Mouse (Mus musculus) right cerebral cortex, postnatal 10 days (tissue): Measurements from ENCODE around the gene Dzip1.
A peak's percentile ranks its signal among the peaks of the same experiment; 100 is the strongest.

ENCODE experiments used
- DNase-seq, 2 experiments: peaks; one replicate each; pipeline ENCODE4 v3.0.0; 2021; ENCODE audit warnings: low spot score in 2 of 2

Gene Dzip1

DNA sequence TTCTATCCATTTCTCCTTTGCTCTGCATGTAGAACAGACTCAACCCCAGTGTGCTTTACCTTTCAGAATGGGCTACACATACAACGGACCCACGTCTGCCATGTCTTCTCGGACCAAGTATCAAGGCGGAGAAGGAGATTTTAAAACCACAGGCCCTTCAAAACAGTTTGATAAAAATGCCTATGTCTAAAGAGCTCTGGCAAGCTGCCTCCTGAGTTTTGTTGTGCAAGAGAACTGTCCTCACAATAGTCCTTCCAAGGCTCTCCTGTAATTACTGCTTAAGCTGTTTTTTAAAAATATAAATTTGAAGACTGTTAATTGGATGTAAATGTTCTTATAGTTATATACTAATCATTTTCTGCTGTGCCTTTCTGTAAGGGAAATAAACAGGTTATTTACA lies 51.1 kb downstream of the Dzip1 start:
- no peak for DNase-seq

GRCm38 (mm10) chr14:118869712-118870111 lies 55.5 kb downstream of the Dzip1 start:
- no peak for DNase-seq

DNA sequence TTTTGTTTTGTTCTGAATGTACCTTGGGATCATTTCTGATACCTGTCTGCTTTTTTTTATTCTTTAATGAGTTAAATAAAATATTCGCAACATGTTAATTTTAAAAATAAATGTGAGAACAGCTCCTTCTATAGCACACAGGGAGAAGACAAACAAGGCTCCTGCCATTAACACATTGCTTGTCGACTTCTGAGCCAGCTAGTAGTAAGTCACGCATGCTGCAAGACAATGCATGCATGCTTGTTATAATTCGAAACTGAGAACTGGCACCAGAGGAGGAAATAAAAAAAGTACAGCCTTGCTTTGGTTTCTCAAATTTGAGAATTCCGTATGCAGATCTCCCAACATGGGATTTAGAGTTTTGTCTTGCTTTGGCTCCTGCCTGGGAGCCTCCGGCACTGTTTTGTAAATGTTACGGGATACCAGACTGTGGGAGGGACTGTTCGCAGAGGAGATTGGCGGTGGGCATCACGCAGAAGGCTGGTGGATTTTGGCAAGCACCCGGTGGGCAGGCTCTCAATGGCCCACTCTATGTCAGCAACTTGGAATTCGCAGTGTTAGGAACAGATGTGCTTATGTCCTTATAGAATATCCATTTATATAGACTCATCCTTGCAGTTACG lies 57.0 kb downstream of the Dzip1 start:
- peak; percentile 74 to 81 for DNase-seq

DNA sequence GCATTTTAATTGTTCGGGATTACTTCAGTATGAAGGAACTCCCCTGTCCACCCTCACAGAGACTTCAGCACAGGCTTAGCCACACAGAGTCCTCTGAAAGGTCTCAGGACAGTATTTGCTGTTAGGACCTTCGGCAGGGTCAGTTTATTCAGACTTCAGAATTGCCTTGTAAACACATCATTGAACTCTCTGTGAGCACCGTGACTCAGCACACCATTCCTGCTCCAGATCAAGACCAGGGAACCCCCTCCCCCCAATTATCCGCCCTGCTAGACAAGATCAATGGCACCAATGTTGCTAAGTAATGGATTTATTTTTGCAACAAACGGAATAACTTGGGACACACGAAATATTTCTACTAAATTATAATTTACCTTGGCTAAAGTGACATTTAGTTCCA lies 57.9 kb downstream of the Dzip1 start:
- DNase-seq: no peak

GRCm38 (mm10) chr14:118866014-118866811 lies 59.0 kb downstream of the Dzip1 start:
- DNase-seq: no peak

GRCm38 (mm10) chr14:118864905-118865304 lies 60.4 kb downstream of the Dzip1 start:
- DNase-seq: no peak

DNA sequence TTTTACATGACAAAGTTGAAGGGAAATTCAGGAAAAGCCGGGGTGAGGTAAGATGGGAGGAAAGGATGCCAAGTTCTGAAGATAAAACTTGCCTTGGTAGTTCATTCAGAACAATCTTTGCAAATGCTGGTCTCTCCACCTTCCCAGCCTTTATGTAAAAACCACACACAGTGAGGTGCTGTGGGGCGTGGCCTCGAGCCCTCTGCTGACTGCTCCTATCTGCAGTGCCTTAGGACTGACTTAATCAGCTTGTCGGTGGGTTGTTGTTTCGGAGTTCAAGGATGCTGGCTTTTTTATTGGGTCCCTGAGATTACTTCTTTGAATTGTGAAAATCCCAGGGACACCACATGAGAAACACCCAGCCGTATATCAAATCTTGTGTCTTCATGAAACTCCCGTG lies 63.0 kb downstream of the Dzip1 start:
- no peak for DNase-seq

DNA sequence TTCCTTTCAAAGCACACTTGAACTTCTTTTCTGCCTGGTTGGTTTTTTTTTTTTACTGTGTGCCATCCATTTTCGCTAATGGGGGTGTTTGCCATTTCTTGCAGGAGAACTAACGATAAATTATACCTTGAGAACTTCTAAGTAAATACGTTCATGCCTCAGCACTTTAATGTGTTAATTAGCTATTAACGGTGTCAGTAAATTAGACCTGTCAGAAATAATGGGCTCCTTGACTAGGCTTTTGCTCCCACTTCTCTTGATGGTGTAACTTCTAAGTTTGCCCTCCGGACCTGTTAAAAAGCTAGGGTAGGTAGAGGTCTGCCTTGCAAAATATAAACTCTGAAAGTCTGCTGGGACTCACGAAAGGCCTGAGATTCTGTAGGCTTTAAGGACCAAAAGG lies 66.9 kb downstream of the Dzip1 start:
- no peak for DNase-seq

- DNase-seq: no peak
Measured at GRCm38 (mm10) chr14:118856563-118856962, 68.7 kb downstream of the Dzip1 start.

DNA sequence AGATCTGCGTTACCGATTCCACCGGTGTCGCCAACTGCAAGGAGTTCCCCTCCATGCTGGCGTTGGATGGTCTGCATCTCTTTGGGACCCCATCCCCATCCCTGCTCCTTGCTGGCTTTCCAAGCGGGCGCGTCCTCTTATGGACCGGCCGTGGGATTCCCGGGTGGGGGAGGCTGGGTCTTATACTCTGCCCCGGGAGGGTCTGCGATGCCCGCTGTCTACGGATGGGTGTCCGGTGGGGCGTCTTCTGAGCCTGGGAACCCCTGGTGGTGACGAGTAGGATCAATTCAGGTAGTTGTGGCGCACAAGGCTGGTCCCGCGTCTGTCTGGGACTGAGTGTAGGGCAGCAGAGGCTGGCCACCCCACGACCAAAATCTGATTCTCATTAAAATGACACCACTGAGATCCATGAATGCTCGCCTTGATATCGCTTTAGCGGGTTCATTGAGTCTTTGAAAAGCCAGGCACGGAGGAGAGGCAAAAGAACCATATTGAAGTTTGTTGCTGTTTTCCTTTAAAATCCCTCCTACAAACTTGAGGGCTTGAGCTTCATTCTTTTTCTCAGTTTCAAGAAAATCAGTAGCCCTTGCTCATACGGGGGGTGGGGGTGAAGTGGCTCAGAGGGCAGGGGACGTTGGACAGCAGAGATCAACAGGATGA lies 70.0 kb downstream of the Dzip1 start:
- no peak for DNase-seq

DNA sequence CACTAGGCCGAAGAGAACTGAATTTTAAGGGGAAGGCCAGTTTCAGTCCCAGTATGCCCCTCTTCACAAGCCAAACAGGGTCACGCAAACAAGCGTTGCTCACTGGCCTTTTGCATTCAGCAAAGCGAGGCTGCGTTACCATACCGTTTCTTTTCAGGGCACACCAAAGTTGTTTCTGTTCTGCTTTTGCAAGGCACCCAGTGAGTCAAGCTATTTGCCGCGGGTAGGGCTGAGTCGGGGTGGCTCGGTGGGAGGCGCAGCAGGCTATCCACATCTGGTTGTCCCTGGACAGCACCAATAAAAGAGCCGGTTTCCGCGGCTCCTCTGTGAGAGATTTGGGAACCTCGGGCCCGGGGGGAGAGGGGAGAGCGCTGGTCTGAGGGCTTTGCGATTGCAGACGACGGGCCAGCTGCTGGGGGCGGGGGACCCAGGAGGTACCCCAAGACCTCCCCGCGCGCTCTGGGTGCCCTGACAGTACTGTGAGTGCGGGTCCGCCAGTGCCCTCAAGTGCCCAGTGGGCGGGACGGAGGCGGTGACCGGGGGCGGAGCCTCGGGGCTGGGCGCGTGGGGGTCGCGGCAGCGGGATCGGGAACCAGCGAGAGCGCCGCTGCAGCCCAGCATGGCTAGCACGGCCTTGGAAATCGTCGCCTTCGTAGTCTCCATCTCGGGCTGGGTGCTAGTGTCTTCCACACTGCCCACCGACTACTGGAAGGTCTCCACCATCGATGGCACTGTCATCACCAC lies 70.7 kb downstream of the Dzip1 start:
- DNase-seq: peak; percentile 52 to 66

DNA sequence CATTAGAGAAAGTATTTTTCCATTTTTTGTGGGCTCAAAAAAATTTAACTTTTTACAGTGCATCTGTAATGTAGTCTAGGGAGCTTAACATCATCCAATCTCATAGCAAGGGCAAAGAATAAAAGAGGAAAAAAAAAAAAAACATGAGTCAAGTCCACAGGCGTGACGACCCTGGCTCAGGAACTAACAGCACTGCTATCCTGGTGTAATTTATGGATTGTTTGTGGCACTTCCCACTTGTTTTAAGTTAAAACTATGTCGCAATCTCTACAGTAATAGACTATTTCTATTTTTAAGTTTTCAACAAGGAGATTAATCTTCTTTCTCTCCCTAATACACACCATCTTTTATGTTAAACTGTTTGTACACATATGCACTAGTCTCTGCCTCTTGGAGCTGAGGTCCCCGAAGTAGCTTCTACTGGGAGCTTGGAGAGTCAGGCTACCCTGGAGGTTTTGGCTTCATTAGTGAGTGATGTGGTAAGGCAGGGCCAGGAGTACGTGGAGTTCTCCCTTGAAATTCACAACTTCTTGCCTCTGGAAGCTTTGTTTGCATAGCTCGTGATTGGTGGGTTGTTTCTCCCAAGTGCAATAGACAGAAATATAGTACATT lies 73.7 kb downstream of the Dzip1 start:
- DNase-seq: no peak

DNA sequence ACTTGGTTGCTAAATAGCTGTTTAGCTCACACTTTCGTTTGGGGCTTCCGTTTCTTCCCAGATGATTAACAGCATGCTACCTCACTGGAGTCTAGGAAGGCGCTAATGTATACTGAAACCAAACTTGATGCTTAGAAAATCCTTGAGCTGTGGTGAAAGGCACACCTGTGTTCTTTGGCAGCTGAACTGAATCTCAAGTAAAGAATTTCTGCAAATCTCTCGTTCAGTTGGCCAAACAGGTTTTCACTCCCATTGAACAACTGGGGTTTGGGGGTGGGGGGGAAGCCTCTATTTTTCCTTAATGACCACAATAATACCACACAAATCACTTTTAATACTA lies 74.6 kb downstream of the Dzip1 start:
- DNase-seq: no peak

DNA sequence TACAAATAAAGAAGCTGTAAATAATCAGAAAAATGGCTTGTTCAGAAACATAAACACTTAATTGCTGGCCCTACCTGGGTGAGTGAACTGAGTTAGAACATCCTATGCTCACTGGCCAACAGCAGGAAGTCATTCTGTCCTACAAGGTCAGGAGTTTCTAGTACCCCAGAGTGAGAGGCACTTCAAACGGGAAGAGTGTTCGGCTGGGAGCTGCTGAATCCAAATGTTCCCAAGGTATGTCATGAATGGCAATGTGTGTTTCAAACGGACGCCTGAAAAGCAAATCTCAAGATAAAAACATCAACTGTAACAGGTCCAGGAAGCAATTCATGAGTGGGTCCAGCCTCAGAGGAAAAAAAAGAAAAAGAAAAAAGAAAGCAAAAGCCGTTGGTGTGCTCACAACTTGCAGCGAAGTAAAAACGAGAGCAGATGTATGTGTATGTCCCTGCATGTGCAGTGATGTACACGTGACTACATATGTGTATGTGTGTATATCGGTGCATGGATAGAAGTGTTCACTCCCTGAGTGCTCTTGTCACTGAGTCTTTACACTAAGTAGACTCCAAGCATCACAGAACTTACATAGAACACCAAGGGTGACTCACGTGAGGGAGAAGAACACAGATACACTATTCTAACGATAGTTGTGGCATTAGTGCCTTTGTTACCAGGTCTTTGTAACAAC lies 75.1 kb downstream of the Dzip1 start:
- DNase-seq: no peak

DNA sequence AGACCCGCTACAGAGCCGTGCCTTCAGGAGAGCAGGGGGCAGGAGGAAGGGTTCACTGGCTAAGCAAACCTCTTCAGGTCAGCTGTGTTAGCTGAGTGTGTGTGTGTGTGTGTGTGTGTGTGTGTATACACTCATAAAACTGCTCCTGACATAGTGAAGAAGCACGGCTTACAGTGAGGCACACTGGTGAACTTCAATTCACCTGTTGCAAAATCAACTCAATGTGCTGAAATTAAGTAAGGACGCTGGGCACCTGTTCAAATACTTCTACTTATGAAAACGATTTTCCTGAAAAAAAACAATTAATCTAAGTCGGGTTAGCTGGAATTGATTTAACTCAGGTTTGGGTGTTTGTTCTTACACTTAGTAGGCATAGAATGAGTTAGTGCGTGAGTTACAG lies 77.1 kb downstream of the Dzip1 start:
- DNase-seq: no peak

GRCm38 (mm10) chr14:118846834-118847233 lies 78.4 kb downstream of the Dzip1 start:
- DNase-seq: no peak

DNA sequence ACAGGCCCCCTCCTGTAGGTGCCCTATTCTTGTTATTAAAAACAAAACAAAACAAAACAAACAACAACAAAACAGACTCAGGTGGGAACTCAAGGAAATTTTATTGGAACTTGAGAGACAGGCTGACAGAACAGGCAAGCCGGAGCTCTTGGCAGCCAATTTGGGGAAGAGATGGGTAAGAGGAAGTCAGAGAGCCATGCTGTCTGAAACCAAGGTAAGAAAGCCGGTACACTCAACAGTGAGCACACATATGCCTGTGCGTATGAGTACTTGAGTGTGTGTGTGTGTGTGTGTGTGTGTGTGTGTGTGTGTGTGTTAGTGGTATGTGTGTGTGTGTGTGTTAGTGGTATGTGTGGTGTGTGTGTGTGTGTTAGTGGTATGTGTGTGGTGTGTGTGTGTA lies 82.9 kb downstream of the Dzip1 start:
- no peak for DNase-seq

DNA sequence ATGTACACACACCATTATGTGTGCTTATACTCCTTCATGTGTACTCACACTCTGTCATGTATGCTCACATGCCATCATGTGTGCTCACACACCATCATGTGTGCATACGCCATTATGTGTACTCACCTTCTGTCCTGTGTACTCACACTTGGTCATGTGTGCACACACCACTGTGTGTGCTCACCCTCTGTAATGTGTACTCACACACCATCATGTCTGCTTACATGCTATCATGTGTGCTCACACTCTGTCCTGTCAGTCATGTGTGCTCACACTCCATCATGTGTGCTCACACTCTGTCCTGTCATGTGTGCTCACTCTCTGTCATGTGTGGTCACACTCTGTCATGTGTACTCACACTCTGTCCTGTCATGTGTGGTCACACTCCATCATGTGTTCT lies 85.2 kb downstream of the Dzip1 start:
- DNase-seq: no peak

DNA sequence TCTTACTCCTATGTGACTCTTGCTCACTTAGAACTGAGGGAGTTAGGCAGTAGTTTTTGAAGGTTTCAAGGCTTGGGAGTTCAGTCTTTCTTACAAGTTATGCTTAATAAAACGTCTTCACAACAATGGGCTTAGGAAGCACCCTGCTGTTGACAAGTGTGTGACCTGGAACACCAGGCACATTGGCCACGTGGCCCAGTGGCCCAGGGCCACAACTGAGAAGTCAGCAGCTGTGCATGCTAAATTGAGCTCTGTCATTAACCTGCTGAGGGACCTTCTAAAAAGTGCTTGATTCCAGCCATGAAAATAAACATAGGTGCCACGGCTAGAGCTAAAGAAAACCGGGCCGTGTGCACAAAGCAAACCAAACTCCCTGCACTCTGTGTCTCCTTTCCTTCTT lies 85.8 kb downstream of the Dzip1 start:
- no peak for DNase-seq

GRCm38 (mm10) chr14:118838556-118839120 lies 86.6 kb downstream of the Dzip1 start:
- DNase-seq: no peak

GRCm38 (mm10) chr14:118836754-118837153 lies 88.5 kb downstream of the Dzip1 start:
- DNase-seq: no peak
